Mouse (Mus musculus): ENCODE results near the gene Xpot.

DNA sequence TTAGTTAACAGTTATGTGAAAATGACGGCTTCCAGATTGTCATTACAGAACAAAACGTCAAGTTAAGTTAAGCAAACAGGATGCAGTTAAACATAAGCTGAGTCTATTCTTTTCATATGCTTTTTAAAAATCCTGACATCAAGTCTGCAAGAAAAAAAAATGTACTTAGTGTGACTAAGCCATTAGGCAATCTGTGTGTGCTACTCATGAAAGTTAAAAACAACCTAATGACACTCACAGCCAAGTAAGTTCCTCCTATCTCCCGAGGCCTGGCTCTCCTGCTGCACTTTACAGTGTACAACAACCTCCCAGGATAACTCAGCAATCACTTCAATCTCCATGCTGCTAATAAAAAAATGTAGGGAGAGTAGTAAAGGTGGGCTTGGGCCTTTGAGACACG, 22.6 kb downstream of the Xpot start:
- TF ChIP-seq POLR2A (IDR thresholded peaks at IDR 0.05; ENCODE audit: borderline replicate concordance, insufficient read depth, low read length) = no peak
- no peak for TF ChIP-seq CTCF (IDR thresholded peaks at IDR 0.05; ENCODE audit: borderline replicate concordance, insufficient read depth, low read depth, low read length)
